Mouse (Mus musculus): ENCODE measurements around the gene Mt4. TPM values are rescaled to one million over a fixed set of nuclear protein-coding genes. Genes with fewer than 3 reads are reported as not detected.
"Not testable (repeated sequence)": the region's sequence is repeated elsewhere in the genome, so short reads cannot be mapped to it uniquely, and the experiment has no call there.

Gene Mt4
- total RNA-seq, 1 experiment from 2014 or later, result not detected

- no peak for ATAC-seq (ENCODE audit: extremely low read depth, insufficient number of reproducible peaks, low FRiP score, poor library complexity, severe bottlenecking)
Observed at GRCm38 (mm10) chr8:94130126-94130525, 6.9 kb upstream of the Mt4 start.

- ATAC-seq (ENCODE audit: extremely low read depth, insufficient number of reproducible peaks, low FRiP score, poor library complexity, severe bottlenecking), result no peak
Observed at GRCm38 (mm10) chr8:94132096-94132495, 4.9 kb upstream of the Mt4 start.

- not testable (repeated sequence) for ATAC-seq (ENCODE audit: extremely low read depth, insufficient number of reproducible peaks, low FRiP score, poor library complexity, severe bottlenecking)
Observed at GRCm38 (mm10) chr8:94134601-94135000, 2.4 kb upstream of the Mt4 start.

- no peak for ATAC-seq (ENCODE audit: extremely low read depth, insufficient number of reproducible peaks, low FRiP score, poor library complexity, severe bottlenecking)
Observed at GRCm38 (mm10) chr8:94135556-94135955, 1.4 kb upstream of the Mt4 start.

GRCm38 (mm10) chr8:94136192-94136591 lies 805 bp upstream of the Mt4 start:
- no peak for ATAC-seq (ENCODE audit: extremely low read depth, insufficient number of reproducible peaks, low FRiP score, poor library complexity, severe bottlenecking)

GRCm38 (mm10) chr8:94140266-94140795 lies 3.3 kb downstream of the Mt4 start:
- no peak for ATAC-seq (ENCODE audit: extremely low read depth, insufficient number of reproducible peaks, low FRiP score, poor library complexity, severe bottlenecking)

- no peak for ATAC-seq (ENCODE audit: extremely low read depth, insufficient number of reproducible peaks, low FRiP score, poor library complexity, severe bottlenecking)
Observed at GRCm38 (mm10) chr8:94148236-94148635, 11.2 kb downstream of the Mt4 start.

- ATAC-seq (ENCODE audit: extremely low read depth, insufficient number of reproducible peaks, low FRiP score, poor library complexity, severe bottlenecking), result no peak
Observed at GRCm38 (mm10) chr8:94150925-94151324, 13.9 kb downstream of the Mt4 start.

- ATAC-seq (ENCODE audit: extremely low read depth, insufficient number of reproducible peaks, low FRiP score, poor library complexity, severe bottlenecking), result no peak
Observed at GRCm38 (mm10) chr8:94152513-94153300, 15.7 kb downstream of the Mt4 start, which contains the start of gene Mt3. Gene Mt3 (plus strand): TSS chr8:94152607.

- ATAC-seq (ENCODE audit: extremely low read depth, insufficient number of reproducible peaks, low FRiP score, poor library complexity, severe bottlenecking), result no peak
Observed at GRCm38 (mm10) chr8:94153451-94153850, 16.5 kb downstream of the Mt4 start.

GRCm38 (mm10) chr8:94154537-94154936 lies 17.5 kb downstream of the Mt4 start:
- ATAC-seq (ENCODE audit: extremely low read depth, insufficient number of reproducible peaks, low FRiP score, poor library complexity, severe bottlenecking), result no peak

GRCm38 (mm10) chr8:94156092-94156491 lies 19.1 kb downstream of the Mt4 start:
- no peak for ATAC-seq (ENCODE audit: extremely low read depth, insufficient number of reproducible peaks, low FRiP score, poor library complexity, severe bottlenecking)

GRCm38 (mm10) chr8:94165772-94166171 lies 28.8 kb downstream of the Mt4 start:
- not testable (repeated sequence) for ATAC-seq (ENCODE audit: extremely low read depth, insufficient number of reproducible peaks, low FRiP score, poor library complexity, severe bottlenecking)

- peak; percentile 75 for ATAC-seq (ENCODE audit: extremely low read depth, insufficient number of reproducible peaks, low FRiP score, poor library complexity, severe bottlenecking)
Observed at GRCm38 (mm10) chr8:94167244-94167643, 30.2 kb downstream of the Mt4 start.

- ATAC-seq (ENCODE audit: extremely low read depth, insufficient number of reproducible peaks, low FRiP score, poor library complexity, severe bottlenecking), result no peak
Observed at GRCm38 (mm10) chr8:94169547-94169946, 32.5 kb downstream of the Mt4 start.

GRCm38 (mm10) chr8:94171321-94171755 lies 34.3 kb downstream of the Mt4 start:
- ATAC-seq (ENCODE audit: extremely low read depth, insufficient number of reproducible peaks, low FRiP score, poor library complexity, severe bottlenecking), result no peak

- no peak for ATAC-seq (ENCODE audit: extremely low read depth, insufficient number of reproducible peaks, low FRiP score, poor library complexity, severe bottlenecking)
Observed at GRCm38 (mm10) chr8:94172075-94172808, 35.2 kb downstream of the Mt4 start, which contains the start of gene Mt2. Gene Mt2 (plus strand): TSS chr8:94172664.

GRCm38 (mm10) chr8:94172809-94173732 lies 36.1 kb downstream of the Mt4 start:
- ATAC-seq (ENCODE audit: extremely low read depth, insufficient number of reproducible peaks, low FRiP score, poor library complexity, severe bottlenecking), result no peak
